Mouse (Mus musculus): ENCODE measurements around the gene Ecel1. TPM values are rescaled to one million over a fixed set of nuclear protein-coding genes. Genes with fewer than 3 reads are reported as not detected.
A peak's percentile ranks its signal among the peaks of the same experiment; 100 is the strongest.

The Ecel1 gene
- total and polyA plus RNA-seq, 3 experiments, result 0.31 TPM; not detected in 2

GRCm38 (mm10) chr1:87106536-87106935, 49.8 kb downstream of the Ecel1 start:
- WGBS, result 77% methylated on average over 8 of the region's 8 CpGs
- Histone ChIP-seq H3K27ac (no peak overlapping the region), H3K4me3 (no peak overlapping the region), H3K4me1 (ENCODE audit: control insufficient read depth, insufficient read depth, low read length) (no peaks in the 10 kb centered on the region), H3K79me2 (replicated peaks; ENCODE audit: control insufficient read depth, insufficient read depth, low read length) (no peaks in the 10 kb centered on the region), H3K9ac (ENCODE audit: low read depth, low read length) (no peak overlapping the region), H3K36me3 (ENCODE audit: control insufficient read depth, insufficient read depth, low read length) (no peaks in the 10 kb centered on the region), H3K27me3 (ENCODE audit: control insufficient read depth, insufficient read depth, low read length) (no peaks in the 10 kb centered on the region)
- TF ChIP-seq POLR2A (IDR thresholded peaks at IDR 0.05; ENCODE audit: insufficient read depth, low read depth, low read length) (no peak), EP300 (IDR thresholded peaks at IDR 0.05; ENCODE audit: insufficient read depth, low read depth, low read length) (no peak), CTCF (IDR thresholded peaks at IDR 0.05) (no peak)
- intact Hi-C loops (cut with DNase I), result no loop called here
- no peak for DNase-seq

- TF ChIP-seq POLR2A (IDR thresholded peaks at IDR 0.05; ENCODE audit: insufficient read depth, low read depth, low read length) (no peak), EP300 (IDR thresholded peaks at IDR 0.05; ENCODE audit: insufficient read depth, low read depth, low read length) (no peak), CTCF (IDR thresholded peaks at IDR 0.05) (no peak)
- H3K36me3 ChIP-seq (ENCODE audit: control insufficient read depth, insufficient read depth, low read length), result no peaks in the 10 kb centered on the region
- no peak for DNase-seq
- H3K9ac ChIP-seq (ENCODE audit: low read depth, low read length), result no peak overlapping the region
- no peak overlapping the region for H3K27ac ChIP-seq
- H3K4me3 ChIP-seq, result no peak overlapping the region
- H3K27me3 ChIP-seq (ENCODE audit: control insufficient read depth, insufficient read depth, low read length), result no peaks in the 10 kb centered on the region
- H3K79me2 ChIP-seq (replicated peaks; ENCODE audit: control insufficient read depth, insufficient read depth, low read length), result no peaks in the 10 kb centered on the region
- no peaks in the 10 kb centered on the region for H3K4me1 ChIP-seq (ENCODE audit: control insufficient read depth, insufficient read depth, low read length)
- 86% methylated on average over 1 of the region's 1 CpGs for WGBS
- intact Hi-C loops (cut with DNase I), result no loop called here
Measured at GRCm38 (mm10) chr1:87103936-87104335, 52.4 kb downstream of the Ecel1 start.

- DNase-seq, result no peak
- TF ChIP-seq POLR2A (IDR thresholded peaks at IDR 0.05; ENCODE audit: insufficient read depth, low read depth, low read length) (no peak), EP300 (IDR thresholded peaks at IDR 0.05; ENCODE audit: insufficient read depth, low read depth, low read length) (no peak), CTCF (IDR thresholded peaks at IDR 0.05) (no peak)
- Histone ChIP-seq H3K4me1 (ENCODE audit: control insufficient read depth, insufficient read depth, low read length) (no peaks in the 10 kb centered on the region), H3K79me2 (replicated peaks; ENCODE audit: control insufficient read depth, insufficient read depth, low read length) (no peaks in the 10 kb centered on the region), H3K36me3 (ENCODE audit: control insufficient read depth, insufficient read depth, low read length) (no peaks in the 10 kb centered on the region), H3K9ac (ENCODE audit: low read depth, low read length) (no peak overlapping the region), H3K27ac (no peak overlapping the region), H3K27me3 (ENCODE audit: control insufficient read depth, insufficient read depth, low read length) (peaks cover 1% of the 10 kb centered on the region; the same call in 1 of the 2 replicates), H3K4me3 (no peak overlapping the region)
- WGBS, result 79% methylated on average over 3 of the region's 3 CpGs
- intact Hi-C loops (cut with DNase I), result no loop called here
Measured at GRCm38 (mm10) chr1:87102114-87102513, 54.2 kb downstream of the Ecel1 start.

GRCm38 (mm10) chr1:87101411-87101810, 54.9 kb downstream of the Ecel1 start, which contains the start of gene Alpi:
TSS of gene Alpi (minus strand) at chr1:87101606.
- no peaks in the 10 kb centered on the region for H3K4me1 ChIP-seq (ENCODE audit: control insufficient read depth, insufficient read depth, low read length)
- intact Hi-C loops (cut with DNase I), result no loop called here
- DNase-seq, result no peak
- peaks cover 1% of the 10 kb centered on the region; the same call in 1 of the 2 replicates for H3K27me3 ChIP-seq (ENCODE audit: control insufficient read depth, insufficient read depth, low read length)
- 76% methylated on average over 1 of the region's 1 CpGs for WGBS
- no peaks in the 10 kb centered on the region for H3K79me2 ChIP-seq (replicated peaks; ENCODE audit: control insufficient read depth, insufficient read depth, low read length)
- H3K4me3 ChIP-seq, result no peak within 1 kb of the TSS
- H3K9ac ChIP-seq (ENCODE audit: low read depth, low read length), result no peak within 1 kb of the TSS
- no peak for TF ChIP-seq EP300 (IDR thresholded peaks at IDR 0.05; ENCODE audit: insufficient read depth, low read depth, low read length)
- no peak within 1 kb of the TSS for H3K27ac ChIP-seq
- H3K36me3 ChIP-seq (ENCODE audit: control insufficient read depth, insufficient read depth, low read length), result no peaks in the 10 kb centered on the region

GRCm38 (mm10) chr1:87098358-87098975, 57.9 kb downstream of the Ecel1 start:
- H3K36me3 ChIP-seq (ENCODE audit: control insufficient read depth, insufficient read depth, low read length), result no peaks in the 10 kb centered on the region
- H3K4me1 ChIP-seq (ENCODE audit: control insufficient read depth, insufficient read depth, low read length), result no peaks in the 10 kb centered on the region
- no peak overlapping the region for H3K4me3 ChIP-seq
- no peak overlapping the region for H3K9ac ChIP-seq (ENCODE audit: low read depth, low read length)
- H3K27me3 ChIP-seq (ENCODE audit: control insufficient read depth, insufficient read depth, low read length), result peaks cover 1% of the 10 kb centered on the region; the same call in 1 of the 2 replicates
- WGBS, result 17% methylated on average over 30 of the region's 30 CpGs
- H3K79me2 ChIP-seq (replicated peaks; ENCODE audit: control insufficient read depth, insufficient read depth, low read length), result no peaks in the 10 kb centered on the region
- DNase-seq, result peak; percentile 44 to 70
- TF ChIP-seq EP300 (IDR thresholded peaks at IDR 0.05; ENCODE audit: insufficient read depth, low read depth, low read length), result no peak
- peak; percentile 72 for TF ChIP-seq CTCF (IDR thresholded peaks at IDR 0.05)
- no peak overlapping the region for H3K27ac ChIP-seq
- intact Hi-C loops (cut with DNase I), result loop anchor here (2.0 kb wide), 1 partner anchor 88 kb away; no protein-coding TSS in a partner anchor

Other genes with a start within 250 kb of the Ecel1 start
- not detected for gene Alppl2, start 66.6 kb downstream of the Ecel1 start, total RNA-seq (2021)
- not detected in 2 replicates for gene Alppl2, start 66.6 kb downstream of the Ecel1 start, polyA plus RNA-seq (2012; rRNA removed)
- not detected for gene Alpi, start 54.9 kb downstream of the Ecel1 start, total RNA-seq (2021)
- 0.06 TPM in 1 of 2 replicates, not detected in the other for gene Alpi, start 54.9 kb downstream of the Ecel1 start, polyA plus RNA-seq (2012; rRNA removed)
- gene Akp3, start 31.5 kb downstream of the Ecel1 start, total RNA-seq (2021), result not detected
- gene Akp3, start 31.5 kb downstream of the Ecel1 start, polyA plus RNA-seq (2012; rRNA removed), result 0.06 TPM in 1 of 2 replicates, not detected in the other
- not detected for gene Prss56, start 26.8 kb upstream of the Ecel1 start, total RNA-seq (2021)
- gene Prss56, start 26.8 kb upstream of the Ecel1 start, polyA plus RNA-seq (2012; rRNA removed), result not detected in 2 replicates
- gene Chrnd, start 34.1 kb upstream of the Ecel1 start, total RNA-seq (2021), result not detected
- not detected in 2 replicates for gene Chrnd, start 34.1 kb upstream of the Ecel1 start, polyA plus RNA-seq (2012; rRNA removed)
- not detected for gene Chrng, start 48.1 kb upstream of the Ecel1 start, total RNA-seq (2021)
- not detected in 2 replicates for gene Chrng, start 48.1 kb upstream of the Ecel1 start, polyA plus RNA-seq (2012; rRNA removed)
- gene Eif4e2, start 57.4 kb upstream of the Ecel1 start, total RNA-seq (2021), result 10 to 100 TPM; 44.1 to 47.2 TPM
- gene Eif4e2, start 57.4 kb upstream of the Ecel1 start, polyA plus RNA-seq (2012; rRNA removed), result 25.8 and 37.2 TPM in 2 replicates
- gene Efhd1, start 107.8 kb upstream of the Ecel1 start, total RNA-seq (2021), result 1 to 10 TPM; 3.1 to 5.1 TPM
- 6.6 and 12.3 TPM in 2 replicates for gene Efhd1, start 107.8 kb upstream of the Ecel1 start, polyA plus RNA-seq (2012; rRNA removed)
- gene Gigyf2, start 170.5 kb upstream of the Ecel1 start, total RNA-seq (2021), result 10 to 100 TPM; 47.4 to 47.7 TPM
- 19.3 and 33.5 TPM in 2 replicates for gene Gigyf2, start 170.5 kb upstream of the Ecel1 start, polyA plus RNA-seq (2012; rRNA removed)
- not detected for gene Kcnj13, start 238.2 kb upstream of the Ecel1 start, total RNA-seq (2021)
- gene Kcnj13, start 238.2 kb upstream of the Ecel1 start, polyA plus RNA-seq (2012; rRNA removed), result 0.29 TPM in 1 of 2 replicates, not detected in the other